Mouse (Mus musculus): ENCODE data around the gene Myo3b.

GRCm38 (mm10) chr2:70105286-70106030 lies 66.5 kb downstream of the Myo3b start:
- TF ChIP-seq FLI1 (IDR thresholded peaks at IDR 0.05; ENCODE audit: low read length) (no peak), GATA1 (IDR thresholded peaks at IDR 0.05; ENCODE audit: borderline replicate concordance, low read length) (no peak)

Data from megakaryocyte, embryonic 14.5 days (primary cell).